Mouse (Mus musculus): ENCODE measurements around the gene Foxred2. TPM values are rescaled to one million over a fixed set of nuclear protein-coding genes. Genes with fewer than 3 reads are reported as not detected.

The Foxred2 gene
- 2.1 and 5.9 TPM in 2 replicates for total RNA-seq (2015; ENCODE audit: low replicate concordance)
- total RNA-seq (2017; ENCODE audit: low replicate concordance): 2.5 and 4.7 TPM in 2 replicates

DNA sequence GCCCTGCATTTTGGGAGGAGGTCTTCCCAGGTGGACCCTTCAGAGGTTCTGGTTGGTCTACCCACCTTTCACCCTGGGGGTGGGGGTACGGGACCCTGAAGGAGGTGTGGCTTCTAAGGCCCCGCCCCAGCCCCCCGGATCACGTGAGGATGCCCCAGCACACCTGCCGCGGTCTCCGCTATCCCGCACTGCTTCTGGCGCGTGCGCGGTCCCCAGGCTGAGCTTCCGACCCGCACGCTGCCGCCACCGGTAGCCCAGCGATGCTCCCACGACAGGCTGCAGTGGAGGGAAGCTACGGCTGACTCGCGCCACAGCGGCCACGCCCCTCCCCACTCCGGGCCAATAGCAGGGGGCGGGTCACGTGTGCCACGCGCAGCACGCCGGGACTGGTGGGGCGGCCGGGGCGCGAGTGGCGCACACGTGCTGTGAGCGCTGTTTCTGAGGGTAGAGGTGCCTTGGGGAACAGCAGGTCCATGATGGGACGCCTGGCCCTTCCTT is at the start of gene Foxred2:
Gene Foxred2, minus strand, starts transcription at position 319 of the 498 bp plus-strand sequence.
- peak; percentile 71 for ATAC-seq (replicated peaks; ENCODE audit: low FRiP score, poor library complexity, severe bottlenecking)

- ATAC-seq (replicated peaks; ENCODE audit: low FRiP score, poor library complexity, severe bottlenecking): peak; percentile 79
Observed at GRCm38 (mm10) chr15:78003929-78004328, 47.4 kb upstream of the Foxred2 start.

- no peak for ATAC-seq (replicated peaks; ENCODE audit: low FRiP score, poor library complexity, severe bottlenecking)
Observed at GRCm38 (mm10) chr15:78001400-78001799, 44.9 kb upstream of the Foxred2 start.

- ATAC-seq (replicated peaks; ENCODE audit: low FRiP score, poor library complexity, severe bottlenecking): no peak
Observed at GRCm38 (mm10) chr15:77988541-77988940, 32.0 kb upstream of the Foxred2 start.

- no peak for ATAC-seq (replicated peaks; ENCODE audit: low FRiP score, poor library complexity, severe bottlenecking)
Observed at GRCm38 (mm10) chr15:77983391-77983790, 26.9 kb upstream of the Foxred2 start.

GRCm38 (mm10) chr15:77982195-77982939 is 25.8 kb upstream of the Foxred2 start:
- ATAC-seq (replicated peaks; ENCODE audit: low FRiP score, poor library complexity, severe bottlenecking): 0 out of 2 replicates have a peak, but pooled peaks have one; percentile 49

DNA sequence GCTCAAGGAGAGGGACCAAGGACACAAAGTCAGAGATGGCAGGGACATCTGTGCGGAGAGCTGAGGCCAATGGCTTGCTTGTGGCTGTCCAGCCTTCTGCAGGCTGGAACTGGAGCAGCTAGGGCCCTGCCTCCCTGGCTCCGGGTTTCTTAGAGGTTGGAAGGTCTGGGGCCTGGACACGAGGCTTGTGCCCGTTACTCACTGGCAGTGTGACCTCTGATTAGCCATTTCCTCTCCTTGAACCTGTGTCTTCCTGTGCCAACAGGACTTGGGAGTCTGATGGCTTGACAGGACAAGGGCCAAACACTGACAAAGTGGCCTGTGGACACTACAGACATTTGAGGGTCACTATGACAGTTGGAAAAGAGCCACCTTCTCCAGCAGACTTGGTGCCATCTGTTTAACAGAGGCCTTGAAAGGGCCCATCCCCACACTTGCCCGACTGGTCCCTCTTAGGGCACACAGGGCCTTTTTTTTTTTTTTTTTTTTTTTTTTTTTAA is 24.7 kb upstream of the Foxred2 start:
- no peak for ATAC-seq (replicated peaks; ENCODE audit: low FRiP score, poor library complexity, severe bottlenecking)

DNA sequence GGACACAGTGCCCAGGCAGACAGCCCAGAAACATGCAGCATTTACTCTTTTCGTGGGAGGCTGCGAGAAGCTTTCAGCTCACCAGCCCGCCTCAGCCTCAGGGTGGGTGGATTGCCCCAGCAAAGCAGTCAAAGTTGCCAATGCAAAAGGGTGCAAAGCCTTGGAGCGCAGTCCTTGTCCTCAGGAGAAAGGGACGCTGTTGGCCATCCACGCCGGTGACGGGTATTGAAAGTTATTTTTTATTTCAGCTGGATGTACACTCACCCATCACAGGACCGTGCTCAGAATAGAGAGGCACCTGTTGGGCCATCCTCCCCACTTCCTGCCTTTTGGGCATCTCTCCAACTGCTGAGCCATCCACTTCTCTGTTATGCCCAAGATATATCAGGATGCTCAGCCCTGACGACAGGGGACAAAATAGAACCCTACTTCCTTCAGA is 22.9 kb upstream of the Foxred2 start:
- no peak for ATAC-seq (replicated peaks; ENCODE audit: low FRiP score, poor library complexity, severe bottlenecking)

DNA sequence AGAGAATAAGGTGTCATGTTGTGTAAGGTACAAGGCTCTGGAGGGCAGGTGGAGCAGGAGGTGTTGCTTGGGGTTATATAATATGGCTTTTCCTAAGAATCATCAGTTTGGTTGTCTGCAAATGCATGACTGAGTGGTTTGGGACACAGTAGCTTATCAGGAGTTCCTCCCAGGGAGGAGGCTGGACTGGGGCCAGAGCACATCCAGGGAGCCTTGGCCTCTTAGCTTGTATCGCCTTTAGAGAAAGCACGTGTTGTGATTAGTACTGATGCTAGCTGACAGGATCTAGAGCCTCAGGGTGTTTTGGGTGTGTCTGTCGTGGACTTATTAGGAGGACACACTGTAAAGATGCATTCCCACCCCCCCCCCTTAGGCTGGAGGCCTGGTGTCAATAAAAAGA is 21.1 kb upstream of the Foxred2 start:
- peak; percentile 69 for ATAC-seq (replicated peaks; ENCODE audit: low FRiP score, poor library complexity, severe bottlenecking)

- ATAC-seq (replicated peaks; ENCODE audit: low FRiP score, poor library complexity, severe bottlenecking): no peak
Observed at GRCm38 (mm10) chr15:77974165-77974841, 17.8 kb upstream of the Foxred2 start.

DNA sequence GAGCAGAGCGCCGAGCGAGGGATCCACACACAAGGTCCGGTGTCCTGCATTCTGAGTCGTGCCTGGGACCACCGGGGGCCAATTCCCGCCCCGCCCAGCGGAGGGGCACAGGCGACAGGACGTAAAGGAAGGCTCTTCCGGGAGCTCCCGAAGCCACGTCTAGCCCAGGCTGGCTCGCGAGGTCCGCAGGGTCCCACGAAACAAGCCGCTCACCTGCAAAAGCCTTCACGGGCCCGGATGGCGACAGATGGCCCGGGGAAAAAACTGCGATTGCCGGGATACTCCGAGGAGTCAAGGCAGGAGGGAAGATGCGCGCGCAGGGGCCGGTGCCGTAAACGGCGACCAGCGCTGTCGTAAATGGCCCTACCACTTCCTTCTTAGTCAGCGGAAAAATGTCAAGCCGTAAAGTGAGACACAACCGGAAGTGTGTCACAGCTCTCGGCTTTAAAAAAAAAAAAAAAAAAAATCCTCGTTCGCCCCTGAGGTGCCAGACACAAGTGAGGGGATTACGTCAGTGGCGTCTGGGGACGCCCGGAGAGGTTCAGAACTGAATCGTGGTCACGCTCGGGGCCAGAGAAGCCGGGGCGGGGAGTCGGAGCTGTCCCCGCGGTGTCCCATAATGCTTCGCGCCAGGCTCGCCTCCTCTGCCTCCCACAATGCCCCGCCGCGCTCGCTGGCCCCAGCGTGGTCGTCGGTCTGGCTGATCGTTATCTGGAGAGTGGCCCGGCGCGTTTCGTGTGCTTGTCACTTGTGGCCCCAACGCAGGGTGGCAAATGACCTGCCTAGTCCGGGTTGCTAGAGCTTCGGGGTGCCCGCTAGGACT is 14.2 kb upstream of the Foxred2 start, which contains the start of gene Eif3d:
Gene Eif3d, minus strand, starts transcription at position 344 of the 823 bp plus-strand sequence.
- ATAC-seq (replicated peaks; ENCODE audit: low FRiP score, poor library complexity, severe bottlenecking): peak; percentile 88

DNA sequence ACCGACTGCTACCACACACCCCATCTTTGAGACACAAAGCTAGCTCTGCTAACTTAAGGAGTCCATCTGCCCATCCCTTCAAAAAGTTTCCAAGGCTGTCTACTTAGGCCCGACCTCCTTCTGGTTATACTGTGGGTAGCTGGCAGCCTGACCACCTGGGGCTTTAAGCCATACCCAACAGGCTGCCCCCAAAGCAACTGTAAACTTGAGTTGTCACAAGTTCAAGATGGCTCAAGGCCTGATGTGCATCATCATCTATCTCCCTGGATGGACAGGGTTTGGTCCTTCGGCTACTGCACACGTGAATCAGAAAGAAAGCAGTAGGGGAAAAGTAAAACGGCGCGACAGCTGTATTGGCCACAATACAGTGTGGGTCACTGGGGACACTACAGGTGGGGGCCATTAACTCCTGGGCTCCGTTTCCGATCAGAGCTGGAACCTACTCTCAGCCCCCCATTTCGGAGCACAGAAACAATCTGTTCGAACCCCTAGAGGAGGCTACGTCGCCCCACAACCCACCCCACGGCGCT is 13.5 kb upstream of the Foxred2 start:
- peak; percentile 18 for ATAC-seq (replicated peaks; ENCODE audit: low FRiP score, poor library complexity, severe bottlenecking)

GRCm38 (mm10) chr15:77965117-77965528 is 8.6 kb upstream of the Foxred2 start:
- peak; percentile 66 for ATAC-seq (replicated peaks; ENCODE audit: low FRiP score, poor library complexity, severe bottlenecking)

DNA sequence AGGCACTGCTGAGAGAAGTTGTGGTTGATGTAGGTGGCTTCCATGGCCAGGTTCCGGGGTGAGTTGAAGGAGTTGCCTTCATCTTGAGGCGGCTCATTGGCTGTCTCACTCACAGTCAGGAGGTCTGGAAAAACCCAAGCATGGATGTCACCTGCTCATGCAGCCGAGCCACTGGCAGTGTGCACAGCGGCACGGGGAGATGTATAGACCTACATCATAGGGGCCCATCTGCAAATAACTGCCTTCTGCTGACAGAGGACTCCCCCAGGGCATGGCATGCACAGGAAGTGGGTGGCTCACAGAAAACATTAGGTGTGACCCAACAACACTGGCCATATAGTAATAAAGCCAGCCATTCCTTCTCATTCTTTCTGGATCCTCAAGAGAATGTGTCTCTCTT is 5.9 kb upstream of the Foxred2 start:
- ATAC-seq (replicated peaks; ENCODE audit: low FRiP score, poor library complexity, severe bottlenecking): no peak

- ATAC-seq (replicated peaks; ENCODE audit: low FRiP score, poor library complexity, severe bottlenecking): no peak
Observed at GRCm38 (mm10) chr15:77960693-77961092, 4.2 kb upstream of the Foxred2 start.

DNA sequence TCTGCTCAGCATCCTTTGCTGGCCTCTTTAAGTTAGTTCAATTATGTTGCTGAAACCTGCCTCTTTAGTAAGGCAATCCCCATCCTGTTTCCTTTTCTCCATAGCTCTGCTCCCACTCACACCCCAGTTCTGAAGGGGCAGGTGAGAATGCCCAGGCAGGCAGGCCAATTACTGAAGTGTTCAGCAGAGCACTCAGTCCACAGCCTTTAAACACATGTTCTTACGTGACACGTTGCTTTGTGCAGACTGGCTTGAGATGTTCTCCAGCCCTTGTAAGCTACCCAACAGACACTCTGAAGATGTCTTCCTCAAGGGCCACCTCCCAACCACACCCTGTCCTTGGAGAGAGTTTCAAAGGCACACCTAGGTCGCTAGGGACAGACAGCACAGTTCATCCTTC is 1.5 kb upstream of the Foxred2 start:
- no peak for ATAC-seq (replicated peaks; ENCODE audit: low FRiP score, poor library complexity, severe bottlenecking)

- no peak for ATAC-seq (replicated peaks; ENCODE audit: low FRiP score, poor library complexity, severe bottlenecking)
Observed at GRCm38 (mm10) chr15:77957625-77958024, 1.1 kb upstream of the Foxred2 start.

DNA sequence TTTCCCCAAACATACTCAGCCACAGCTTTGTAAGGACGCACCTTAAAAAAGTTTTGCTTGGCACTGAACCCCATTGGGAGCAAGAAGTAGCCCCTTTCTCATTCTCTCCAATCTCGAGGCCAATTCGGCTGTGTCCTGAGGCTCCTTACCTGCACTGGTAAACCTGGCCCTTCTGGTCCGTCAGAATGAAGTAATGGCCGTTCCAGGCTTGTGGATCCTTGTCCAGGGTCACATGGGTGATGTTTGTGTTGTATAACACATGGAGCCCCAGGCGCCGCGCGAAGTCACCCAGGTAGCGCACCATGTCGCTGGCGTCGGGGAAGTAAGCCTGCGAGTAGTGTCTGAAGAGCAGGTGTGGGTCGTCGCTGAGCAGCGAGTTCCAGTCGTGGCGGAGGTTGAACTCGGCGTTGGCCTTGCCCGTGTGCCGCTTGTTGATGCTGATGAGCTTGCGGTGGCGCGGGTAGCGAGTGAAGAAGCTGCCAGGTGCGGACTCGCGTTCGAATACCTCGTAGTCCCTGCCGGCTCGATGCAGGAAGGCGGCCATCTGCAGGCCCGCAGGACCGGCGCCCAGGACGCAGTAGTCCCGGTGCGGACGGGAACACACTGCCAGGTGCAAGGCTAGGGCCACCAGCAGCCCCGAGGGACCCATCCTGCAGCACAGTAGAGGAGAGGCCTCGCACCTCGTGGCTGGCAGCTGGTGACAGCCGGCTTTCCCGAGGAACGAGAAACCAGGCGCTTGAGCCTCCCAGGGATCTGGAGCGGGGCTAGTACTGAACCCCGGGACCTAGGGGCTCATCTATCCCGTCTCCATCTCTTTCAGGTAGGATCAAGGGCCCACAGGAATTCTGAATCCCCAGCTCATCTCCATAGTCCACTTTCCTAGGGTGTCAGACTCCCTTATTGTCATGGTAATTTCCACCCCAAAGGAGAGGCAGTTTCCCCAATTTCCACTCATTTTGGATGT is 800 bp downstream of the Foxred2 start:
- no peak for ATAC-seq (replicated peaks; ENCODE audit: low FRiP score, poor library complexity, severe bottlenecking)

Data from erythroblast, adult 5-6 weeks (primary cell).